Mouse (Mus musculus) gonadal fat pad, adult 2 months (tissue): ENCODE measurements at regions not wholly inside any gene's neighbourhood (a gene's known extent, or its start where the extent isn't known, plus 50 kb on each side); places are given as distances from the start of the nearest gene placed in this dataset.

Experiments used
- DNase-seq: peaks from one replicate; pipeline ENCODE4 v3.0.0-alpha.2; 2012; ENCODE audit warnings: low read depth

DNA sequence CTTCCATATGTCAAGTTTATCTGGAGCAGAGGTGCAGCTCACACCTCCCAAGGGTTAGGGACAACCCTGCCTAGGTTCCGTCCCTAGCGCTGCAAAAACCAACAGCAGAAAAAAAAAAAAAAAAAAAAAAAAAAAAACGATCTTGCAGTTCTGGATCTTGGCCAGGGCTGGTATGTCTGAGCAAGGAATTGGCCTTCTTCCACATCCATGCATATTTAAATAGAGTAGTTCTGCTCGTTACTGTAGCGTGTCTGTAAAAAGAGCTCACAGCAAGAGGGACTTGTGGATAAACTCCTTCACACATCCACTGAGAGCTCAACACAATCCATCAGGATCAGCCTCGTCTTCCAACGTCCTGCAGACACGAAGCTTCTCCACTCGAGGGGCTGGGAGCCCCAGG, 639.4 kb upstream of the Adam5 start:
- DNase-seq: no peak

DNA sequence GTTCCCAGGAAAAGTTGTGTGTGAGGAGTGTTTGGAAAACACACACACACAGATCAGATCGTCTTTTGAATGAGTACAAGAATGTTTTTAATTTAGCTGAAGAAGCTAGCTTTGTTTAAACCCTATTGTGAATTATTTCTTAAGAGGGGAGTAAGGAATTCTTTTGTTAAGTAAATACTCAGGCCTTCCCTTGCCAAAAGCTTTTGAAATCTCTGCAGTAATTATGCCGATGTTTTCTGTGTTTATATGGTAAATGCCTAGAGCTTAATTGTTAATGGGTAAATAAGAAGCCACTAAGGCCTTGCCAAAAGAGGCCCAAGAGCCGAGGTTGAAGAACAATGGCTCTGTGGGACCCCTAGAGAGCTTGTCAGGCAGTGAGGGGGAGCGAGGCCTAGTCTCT, 638.3 kb upstream of the Adam5 start:
- DNase-seq: no peak

DNA sequence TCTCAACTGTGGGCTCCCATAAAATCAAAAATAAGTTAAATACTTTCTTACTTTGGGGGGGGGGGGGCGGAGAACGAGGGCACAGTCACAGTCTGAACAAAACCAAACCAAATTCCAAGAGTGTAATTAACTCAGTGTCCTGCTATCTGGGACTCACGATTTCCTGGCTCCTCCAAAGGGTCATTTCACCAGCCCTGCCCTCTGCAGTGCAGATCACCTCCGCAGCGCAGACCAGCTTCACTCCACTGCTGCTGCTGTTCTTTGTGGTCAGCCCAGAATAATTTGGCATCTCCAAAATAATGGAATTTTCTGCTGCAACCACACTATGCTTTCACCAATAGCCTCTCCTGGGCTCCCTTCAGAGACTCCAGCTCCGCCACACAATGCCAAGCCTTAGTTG, 631.5 kb upstream of the Adam5 start:
- no peak for DNase-seq

DNA sequence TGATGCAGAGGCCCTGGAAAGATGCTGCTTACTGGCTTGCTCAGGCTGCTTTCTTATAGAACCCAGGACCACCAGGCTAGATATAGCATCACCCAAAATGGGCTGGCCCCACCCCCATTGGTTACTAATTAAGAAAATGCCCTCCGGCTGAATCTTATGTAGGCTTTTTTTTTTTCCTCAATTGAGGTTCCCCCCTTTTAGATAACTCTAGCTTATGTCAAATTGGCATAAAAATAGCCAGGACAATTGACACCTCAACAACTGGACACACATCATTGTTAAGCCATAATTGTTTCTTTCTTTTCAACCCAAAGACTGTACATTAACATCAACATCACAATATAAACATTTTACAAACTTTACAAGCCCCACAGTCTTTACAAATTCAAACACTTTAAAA, 630.8 kb upstream of the Adam5 start:
- no peak for DNase-seq

DNA sequence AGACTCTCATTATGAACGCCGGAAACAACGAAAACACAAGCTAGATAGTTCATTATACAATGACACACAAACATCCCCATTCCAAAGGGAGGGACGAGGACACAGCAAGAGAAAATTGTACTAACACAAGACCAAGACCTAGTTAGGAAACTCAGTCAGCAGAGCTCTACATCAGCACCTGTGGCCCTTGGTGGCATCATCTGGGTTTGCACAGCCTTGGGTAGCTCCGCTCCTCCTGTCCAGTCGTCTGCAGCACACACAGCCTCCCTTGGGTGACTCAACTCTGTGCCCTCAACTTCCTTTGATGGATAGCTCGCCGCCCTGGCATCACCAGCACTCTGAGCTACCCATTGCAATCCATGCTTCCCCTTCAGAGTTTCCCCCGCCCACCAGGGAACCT, 629.7 kb upstream of the Adam5 start:
- no peak for DNase-seq

DNA sequence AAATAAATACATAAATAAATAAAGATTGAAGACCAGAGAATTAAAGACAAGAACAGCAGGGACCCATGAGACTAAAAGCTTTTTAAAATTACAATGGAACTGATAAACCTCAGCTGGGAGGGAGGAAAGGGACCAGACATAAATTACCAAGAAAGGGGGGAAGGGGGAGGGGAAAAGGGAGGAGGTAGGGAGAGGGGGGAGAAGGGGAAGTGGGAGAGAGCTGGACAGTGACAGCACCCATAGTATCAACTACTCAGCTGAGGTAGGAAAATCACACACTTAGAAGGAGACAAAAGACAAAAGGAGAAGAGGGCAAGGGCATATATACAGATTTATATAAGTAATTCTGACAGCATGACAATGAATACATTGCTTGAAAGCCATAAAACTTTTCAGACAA, 626.4 kb upstream of the Adam5 start:
- no peak for DNase-seq

DNA sequence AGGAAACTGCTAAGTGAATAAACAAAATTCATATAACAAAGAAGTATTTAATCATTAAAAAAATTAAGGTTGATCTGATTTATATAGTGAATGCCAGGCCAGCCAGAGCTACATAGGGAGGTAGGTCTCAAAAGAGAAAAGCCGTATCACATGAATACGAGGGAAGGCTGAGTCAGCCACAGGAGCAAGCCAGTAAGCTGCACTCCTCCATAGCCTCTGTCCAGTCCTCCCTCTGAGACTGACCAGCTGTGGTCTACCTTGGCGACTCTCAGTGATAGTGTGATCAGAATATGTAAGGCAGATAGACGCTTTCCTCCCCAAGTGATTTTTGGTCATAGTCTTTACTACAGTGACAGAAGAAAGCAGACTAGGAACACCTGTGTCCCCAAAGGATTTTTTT, 625.4 kb upstream of the Adam5 start:
- no peak for DNase-seq

DNA sequence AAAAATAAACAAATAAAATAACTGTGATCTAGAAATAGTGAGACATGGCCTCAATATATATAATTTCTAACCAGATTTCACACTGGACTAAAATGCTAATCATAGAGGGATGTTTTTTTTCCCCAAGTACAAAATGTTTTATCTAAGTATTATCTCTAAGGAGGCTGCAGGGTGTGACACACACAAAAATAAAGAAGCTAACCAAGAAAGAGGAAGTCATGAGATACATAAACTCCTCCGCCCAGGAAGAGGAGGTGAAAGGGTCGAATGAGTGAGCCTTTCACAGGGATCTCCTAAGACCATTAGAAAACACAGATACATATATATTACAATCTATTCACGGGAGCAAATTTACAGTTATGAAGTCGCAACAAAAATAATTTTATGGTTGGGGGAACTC, 623.7 kb upstream of the Adam5 start:
- DNase-seq: no peak

DNA sequence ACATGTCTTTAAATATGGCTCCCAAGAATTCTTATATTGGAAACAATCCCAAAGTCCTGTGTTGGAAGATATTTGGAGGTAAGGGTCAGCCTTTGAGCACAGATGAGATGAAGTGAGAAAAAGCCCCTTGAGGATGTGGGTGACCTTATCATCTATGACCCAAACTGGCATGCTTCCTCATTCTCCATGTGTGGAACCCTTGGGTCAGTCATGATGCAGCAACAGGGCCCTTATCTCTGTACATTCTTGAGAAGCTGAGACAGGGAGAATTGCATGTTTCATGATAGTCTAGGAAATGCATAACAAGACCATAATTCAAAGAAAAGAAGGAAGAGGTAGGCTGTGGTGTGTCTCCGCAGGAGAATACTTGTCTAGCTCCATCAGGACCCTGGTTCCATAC, 621.8 kb upstream of the Adam5 start:
- no peak for DNase-seq

DNA sequence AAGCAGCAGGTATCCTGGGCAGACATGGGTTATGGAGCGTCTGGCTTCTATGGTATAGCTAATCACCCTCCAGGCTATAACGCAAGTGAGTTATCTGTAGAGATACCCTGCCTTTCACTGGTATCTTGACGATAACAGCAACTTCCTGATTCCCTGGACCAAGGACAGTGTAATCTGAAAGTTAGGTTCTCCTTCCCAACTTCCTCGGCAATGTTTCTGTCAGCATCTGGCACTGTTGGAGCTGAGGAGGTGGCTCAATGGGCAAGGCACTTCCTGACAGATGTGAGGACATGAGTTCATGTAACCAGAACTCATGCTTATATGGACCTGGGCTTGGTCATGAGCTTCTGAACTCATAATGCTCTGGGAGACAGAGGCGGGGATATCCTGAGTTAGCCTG, 620.9 kb upstream of the Adam5 start:
- no peak for DNase-seq

DNA sequence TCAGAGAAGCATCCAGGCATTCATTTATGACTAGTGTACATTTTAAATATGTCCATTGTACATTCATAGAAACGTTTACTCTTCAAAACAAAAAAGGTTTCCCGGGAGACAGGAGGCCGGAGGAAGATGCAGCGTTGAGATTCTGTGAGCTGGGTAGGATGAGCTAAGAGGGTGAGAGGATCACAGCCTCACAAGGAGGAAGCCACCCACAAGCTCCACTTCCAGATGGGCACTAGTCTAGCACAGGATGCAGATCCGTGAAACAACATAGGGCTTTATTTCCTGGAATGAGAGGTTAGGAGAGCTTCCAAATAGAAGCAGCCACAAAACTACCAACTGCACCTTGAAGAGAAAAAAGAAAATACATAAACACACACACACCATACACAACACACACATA, 619.4 kb upstream of the Adam5 start:
- DNase-seq: no peak

DNA sequence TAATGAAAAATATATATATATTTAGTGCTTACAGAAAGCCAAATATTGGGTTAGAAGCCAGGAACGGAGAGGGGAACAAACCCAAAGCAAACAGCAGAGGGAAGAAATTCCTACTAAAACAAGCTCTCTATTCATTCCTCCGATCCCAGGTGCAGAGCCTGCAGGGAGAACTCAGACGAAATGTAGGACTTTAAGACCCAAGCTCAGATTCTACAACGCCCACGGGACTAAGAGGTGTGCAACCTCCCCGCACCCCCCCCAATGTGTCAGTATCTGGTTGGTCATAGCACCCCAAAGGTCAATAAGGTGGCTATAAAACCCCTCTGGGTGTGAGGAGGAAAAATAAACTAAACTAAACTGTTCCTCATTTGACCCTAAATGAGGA, 616.9 kb upstream of the Adam5 start:
- DNase-seq: no peak

DNA sequence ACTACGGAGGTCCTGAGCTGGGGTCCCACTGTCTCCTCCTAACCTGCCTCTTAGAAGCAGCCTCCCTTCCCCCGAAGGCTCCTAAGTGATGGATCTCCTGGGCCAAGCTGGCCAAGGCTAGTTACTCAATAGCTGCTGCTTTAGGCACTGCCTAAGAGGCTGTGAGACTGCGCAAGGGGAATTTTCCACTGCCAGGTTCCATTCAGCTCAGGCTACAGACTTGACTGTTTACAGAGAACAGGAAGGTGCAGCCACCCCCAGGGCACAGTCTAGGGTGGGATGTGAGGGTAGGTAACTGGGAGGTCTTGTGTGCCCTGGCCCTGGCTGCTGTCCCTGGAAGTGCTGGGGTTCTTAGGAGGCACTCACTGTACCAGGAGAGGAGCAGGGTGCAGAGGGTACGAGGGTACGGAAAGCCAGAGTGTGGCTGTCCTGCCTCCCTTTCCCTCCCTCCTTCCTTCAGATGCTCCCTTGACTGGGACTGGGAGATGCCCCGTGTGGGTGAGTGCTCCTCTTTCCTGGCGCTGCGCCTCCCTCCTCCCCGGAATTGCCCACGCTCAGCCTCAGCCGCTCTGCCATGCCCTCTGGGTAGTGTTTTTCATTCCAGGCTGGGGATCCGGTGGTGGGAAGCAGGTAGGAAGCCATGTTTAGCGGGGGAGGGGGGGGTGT, 616.4 kb upstream of the Adam5 start:
- DNase-seq: no peak

DNA sequence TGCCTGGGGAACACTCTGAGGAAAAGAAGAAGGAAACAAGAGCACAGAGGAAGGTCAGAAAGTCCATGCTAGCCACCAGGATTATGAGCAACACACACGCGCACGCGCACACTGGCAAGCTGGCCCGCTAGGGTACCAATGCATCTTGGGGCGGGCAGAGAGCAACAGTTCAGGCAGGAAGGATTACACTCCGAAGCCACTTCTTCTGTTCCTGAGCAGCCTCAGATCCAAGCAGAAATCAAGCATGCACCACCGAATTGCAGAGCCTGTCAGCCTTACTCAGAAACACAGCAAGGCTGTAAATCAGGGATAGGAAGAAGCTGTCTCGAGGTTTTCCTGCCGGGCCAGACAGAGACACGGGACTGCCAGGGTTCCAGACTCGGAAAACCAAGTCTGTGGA, 615.8 kb upstream of the Adam5 start:
- no peak for DNase-seq

DNA sequence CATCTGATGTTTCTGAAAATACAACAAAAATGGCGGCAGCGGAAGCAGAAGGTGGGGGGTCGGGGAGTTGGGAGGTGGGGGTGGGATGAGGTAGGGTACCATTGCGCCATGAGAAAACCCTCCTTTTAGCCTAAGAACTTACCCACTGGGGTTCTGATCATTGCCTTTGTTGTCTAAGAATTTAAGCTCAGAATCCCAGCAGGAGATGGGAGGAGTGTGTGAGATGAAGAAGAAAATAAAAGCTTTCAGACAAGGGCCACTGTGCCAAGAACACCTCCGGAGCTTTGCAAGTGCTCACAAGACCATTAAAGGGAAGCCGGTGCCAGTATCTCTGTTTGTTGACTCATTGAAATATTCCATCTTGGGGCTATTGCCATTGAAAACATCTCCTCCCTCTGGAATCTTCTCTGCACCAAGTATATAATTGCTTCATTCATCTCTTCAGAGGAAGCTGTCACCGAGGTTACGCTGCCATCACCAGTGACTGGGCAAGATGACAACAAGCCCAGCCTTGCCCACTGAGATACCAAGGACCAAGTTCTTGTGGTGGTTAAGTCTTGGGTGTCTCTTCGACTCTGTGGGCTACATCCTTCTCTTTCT, 614.0 kb upstream of the Adam5 start:
- DNase-seq: no peak

DNA sequence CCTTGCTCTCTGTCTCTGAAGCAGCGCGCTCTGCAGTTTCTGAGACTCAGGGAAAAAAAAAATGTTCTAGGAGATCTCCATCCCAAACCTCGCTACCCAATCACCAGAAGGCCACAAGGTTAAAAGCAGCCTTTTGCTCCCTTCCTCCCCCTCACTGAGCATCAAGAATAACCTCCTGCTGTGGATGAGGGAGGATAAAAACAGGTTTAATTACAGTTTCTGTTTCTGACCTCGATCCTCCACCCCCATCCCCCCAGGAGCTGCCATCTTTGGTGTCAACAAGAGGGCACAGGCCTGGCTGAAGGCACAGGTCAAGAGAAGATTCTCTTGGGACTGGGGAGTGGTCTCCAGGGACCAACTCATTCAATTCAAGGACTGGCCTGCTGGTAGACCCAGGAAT, 613.0 kb upstream of the Adam5 start:
- no peak for DNase-seq

DNA sequence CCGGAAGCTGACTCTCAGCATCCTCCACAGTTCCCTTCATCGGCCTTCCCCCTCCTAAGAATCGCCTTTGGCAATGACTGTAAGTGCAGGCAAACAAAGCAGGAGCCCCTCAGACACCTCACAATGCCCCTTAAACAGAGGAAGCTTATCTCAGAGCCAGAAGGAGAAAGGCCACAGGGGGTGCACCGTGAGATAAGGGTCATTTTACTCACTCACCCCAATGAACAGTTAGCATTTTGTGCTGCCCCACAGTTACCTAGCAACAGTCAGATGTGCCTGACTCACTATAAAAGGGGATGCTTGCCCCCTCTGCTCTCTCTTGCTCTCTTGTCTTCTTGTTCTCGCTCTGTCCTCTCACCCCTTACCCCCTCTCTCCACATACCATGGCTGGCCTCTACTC, 606.4 kb upstream of the Adam5 start:
- no peak for DNase-seq

DNA sequence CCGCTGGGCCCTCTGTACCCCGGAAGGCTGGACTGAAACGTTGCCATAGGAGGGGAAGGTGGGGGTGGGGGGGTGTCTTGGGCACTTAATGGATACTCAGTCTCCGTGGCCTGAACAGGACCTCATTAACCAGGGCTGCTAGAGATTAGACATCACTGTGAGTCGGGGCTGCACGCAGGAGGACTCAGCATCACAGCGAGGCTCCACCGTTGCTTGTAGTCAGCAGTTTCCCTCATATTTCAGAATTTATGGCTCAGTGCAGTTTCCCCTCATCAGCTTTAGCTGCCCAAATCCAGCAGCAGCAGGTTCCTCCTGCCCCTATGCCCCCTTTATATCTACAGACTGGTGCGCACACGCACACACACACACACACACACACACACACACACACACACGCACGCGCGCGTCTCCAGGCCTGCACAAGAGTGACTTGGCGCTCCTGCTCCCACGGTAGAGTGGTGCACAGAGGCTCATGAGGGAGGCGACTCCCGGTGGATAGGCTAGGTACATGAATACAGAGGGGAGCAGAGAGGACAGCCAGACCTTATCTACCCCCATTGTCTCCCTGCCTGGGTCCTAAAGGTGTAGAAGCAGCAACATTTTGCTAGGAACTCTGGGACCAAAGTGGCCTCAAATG, 605.8 kb upstream of the Adam5 start:
- no peak for DNase-seq

DNA sequence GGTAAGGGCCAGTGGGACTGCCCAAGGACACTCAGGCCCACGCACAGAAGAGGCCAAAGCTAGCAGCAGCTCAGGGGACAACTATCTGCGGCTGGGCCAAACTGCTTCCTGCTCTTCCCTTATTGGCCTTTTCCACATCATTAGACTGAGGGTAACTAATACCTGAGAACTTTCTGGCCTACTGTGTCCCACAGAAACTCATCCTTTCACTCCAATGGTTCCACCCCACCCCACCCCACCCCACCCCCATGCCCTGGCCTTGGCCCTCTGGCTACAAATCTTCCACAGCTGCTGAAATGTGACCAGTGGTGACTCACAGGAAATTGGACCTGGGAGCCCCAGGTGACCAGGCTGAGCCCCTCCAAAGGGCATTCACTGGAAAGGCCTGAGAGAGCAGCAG, 604.6 kb upstream of the Adam5 start:
- DNase-seq: no peak

DNA sequence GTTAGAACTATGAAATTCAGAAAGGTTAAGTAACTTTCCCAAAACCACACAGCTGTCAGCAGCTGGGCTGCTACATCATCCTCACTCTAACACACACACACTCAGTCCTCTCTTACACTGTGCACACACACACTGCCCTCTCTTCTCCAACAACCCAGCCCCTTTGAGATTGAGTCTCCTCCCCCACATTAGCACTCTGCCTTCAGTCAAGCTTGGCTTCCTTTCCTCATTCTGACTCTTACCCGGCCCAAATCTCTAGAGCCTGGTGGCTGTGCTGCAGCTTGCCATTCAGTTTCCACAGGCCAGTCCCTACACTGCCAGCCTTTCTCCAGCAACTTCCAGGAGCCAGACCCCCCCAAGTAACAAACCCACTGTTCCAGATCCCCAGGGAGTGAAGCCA, 602.0 kb upstream of the Adam5 start:
- no peak for DNase-seq

DNA sequence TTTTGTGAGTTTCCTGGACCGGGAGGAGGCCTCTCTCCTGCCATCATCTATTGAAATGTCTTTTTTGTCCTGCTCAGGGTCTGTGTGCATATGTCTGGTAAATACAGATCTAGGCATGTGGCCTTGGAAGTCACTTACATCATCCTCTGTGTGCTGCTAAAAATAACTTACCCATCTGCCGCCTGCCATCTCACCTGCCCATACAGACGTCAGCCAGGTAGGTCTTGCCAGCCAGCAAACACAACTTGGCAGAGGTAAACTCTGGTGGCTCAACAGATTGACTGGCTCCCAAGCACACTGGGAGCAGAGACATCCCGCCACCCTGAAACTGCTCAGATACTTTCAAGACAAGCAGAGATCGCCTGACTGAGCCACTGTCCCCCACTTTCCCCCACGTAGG, 597.3 kb upstream of the Adam5 start:
- no peak for DNase-seq

DNA sequence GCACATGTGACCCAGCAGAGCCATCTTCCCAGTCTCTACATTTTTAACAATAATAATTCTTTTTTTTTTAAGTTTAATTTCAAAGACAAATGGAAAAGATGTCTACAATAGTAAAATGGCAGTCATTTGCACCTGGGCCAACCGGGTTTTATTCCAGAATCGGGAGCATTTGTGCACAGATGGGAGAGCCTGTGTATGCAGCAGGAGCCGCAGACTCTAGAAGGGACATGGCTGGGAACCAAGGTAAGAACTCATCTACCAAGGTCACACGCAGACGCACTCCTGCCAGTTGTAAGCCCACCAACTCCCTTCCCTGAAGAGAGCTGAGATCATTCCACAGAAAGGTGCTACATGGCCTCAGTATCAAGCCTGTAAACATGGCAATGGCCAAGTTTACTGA, 586.4 kb upstream of the Adam5 start:
- DNase-seq: no peak

DNA sequence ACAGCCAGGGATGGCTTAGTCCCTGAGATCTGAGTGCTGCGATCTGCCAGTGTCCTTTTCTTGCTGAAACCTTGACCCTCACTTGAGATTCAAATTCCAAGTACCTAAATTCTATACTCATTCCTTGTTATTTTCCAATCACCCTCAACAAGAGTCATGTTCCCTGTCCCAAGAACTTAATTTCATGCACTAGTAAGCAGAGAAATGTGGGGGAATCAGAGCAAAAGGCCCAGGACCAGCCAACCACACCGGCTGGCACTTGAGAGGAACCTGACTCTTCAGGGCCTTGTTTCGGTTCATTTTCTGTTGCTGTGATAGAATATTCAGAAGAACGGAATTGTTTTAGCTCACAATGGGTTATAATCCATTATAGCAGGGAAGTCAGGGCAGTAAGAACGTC, 583.7 kb upstream of the Adam5 start:
- no peak for DNase-seq

DNA sequence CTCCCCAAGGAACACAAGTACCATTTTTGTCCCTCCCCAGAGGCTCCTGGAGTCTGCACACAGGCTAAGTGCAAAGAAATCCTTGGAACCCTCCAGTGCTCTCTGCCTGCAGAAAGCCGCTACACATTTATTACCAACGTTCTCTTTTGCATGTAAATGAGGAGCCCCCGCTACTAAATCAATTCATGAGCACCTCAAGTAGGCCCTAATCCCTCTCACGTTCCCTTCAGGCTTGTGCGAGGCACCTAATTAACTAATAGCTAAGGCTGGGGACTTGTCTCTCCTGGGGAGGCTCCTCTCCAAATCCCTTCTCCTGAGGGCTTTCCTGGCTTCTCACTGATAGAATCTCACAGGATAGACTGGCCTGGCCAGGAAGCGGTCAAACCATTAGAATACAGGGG, 568.6 kb upstream of the Adam5 start:
- no peak for DNase-seq
